Mouse (Mus musculus) ES-Bruce4 (cell line): ENCODE data around the gene Col11a2.

Source experiments
- CTCF ChIP-seq: IDR thresholded peaks from one replicate; pipeline ENCODE4 v1.8.1; 2011; ENCODE audit warnings: low read depth, low read length
- EP300 ChIP-seq: IDR thresholded peaks from 2 replicates; pipeline ENCODE4 v1.6.1; 2011; ENCODE audit warnings: low read depth, low read length; ENCODE audit not compliant: insufficient read depth

DNA sequence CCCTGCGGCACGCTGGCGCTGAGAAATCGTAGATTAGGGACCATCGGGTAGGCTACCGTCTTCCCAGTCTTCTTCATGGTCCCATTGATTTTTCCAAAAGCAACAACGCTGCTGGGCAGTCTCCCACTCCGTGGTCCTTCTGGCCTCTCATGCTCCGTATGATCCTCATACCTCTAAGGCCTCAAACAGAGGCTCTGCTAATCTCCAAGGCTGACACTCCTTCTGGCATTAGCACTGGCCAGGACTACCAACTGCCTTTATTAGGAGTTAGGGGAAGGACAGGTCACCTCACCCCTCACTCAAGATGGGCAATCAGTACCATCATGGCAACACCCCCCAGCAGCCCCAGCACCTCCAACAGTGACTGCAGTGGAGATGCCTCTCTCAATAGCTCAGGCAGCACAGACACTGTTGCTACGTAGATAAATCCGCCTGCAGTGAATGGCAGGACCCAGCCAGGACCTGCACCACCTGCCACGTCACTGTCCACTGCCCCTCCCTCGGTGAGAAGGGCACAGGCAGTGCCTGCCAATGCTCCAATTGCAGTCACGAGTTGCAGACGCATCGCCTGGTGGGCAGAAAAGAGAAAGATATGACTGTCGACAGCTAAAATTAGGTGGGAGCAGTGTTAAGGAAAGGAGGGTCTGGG lies 10.6 kb upstream of the Col11a2 start:
- TF ChIP-seq CTCF (no peak), EP300 (no peak)
